Mouse (Mus musculus): ENCODE measurements around the gene Trim65. TPM values are rescaled to one million over a fixed set of nuclear protein-coding genes. Genes with fewer than 3 reads are reported as not detected.

The Trim65 gene
- total RNA-seq, 2 experiments from 2014 or later: 8.2 to 20.5 TPM

DNA sequence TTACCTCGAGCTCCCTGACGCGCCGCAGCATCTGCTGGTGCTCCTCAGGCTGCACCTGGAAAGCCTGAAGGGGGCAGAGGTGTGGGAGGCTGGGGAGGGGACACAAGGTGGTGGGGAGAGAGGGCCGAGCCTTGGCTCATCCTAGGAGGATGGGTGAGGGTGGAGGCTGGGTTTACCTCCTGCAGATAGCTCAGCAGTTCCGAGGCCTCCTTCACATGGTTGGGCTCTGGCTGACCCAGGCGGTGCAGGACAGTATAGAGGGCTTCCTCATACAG lies 54.7 kb downstream of the Trim65 start:
- ATAC-seq (replicated peaks; ENCODE audit: low FRiP score, low TSS enrichment, poor library complexity, severe bottlenecking): no peak

- ATAC-seq (replicated peaks; ENCODE audit: low FRiP score, low TSS enrichment, poor library complexity, severe bottlenecking): peak; percentile 40
Observed at GRCm38 (mm10) chr11:116075539-116076265, 55.2 kb downstream of the Trim65 start.

- ATAC-seq (replicated peaks; ENCODE audit: low FRiP score, low TSS enrichment, poor library complexity, severe bottlenecking): no peak
Observed at GRCm38 (mm10) chr11:116074436-116074991, 56.4 kb downstream of the Trim65 start.

DNA sequence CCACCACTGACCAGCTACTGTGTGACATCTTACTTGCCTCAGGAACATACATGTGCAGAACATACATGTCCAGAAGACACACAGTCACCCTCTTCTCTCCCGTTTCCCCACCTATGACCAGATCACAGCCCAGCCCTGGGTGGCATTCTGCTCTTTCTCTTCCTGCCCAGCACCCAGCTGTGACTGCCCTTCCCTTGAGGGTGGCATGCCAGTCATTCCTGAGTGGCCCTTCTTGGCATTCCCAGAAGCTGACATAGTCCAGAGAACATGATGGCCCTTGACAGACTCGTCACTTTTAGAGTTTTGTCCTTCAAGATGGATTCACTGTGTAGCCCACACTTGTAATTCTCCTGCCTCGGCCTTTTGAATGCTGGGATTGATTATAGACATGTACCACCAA lies 58.3 kb downstream of the Trim65 start:
- ATAC-seq (replicated peaks; ENCODE audit: low FRiP score, low TSS enrichment, poor library complexity, severe bottlenecking): no peak

Other genes starting within 250 kb of the Trim65 start
- gene Smim5, start 231.2 kb downstream of the Trim65 start, total RNA-seq (2014; fragmentation: Nextera tagmentation): 40.3 and 83.8 TPM in 2 replicates
- 24.6 and 29.4 TPM in 2 replicates for gene Smim5, start 231.2 kb downstream of the Trim65 start, total RNA-seq (2017)
- gene Smim6, start 219.1 kb downstream of the Trim65 start, total RNA-seq (2014; fragmentation: Nextera tagmentation): 2.0 and 5.2 TPM in 2 replicates
- gene Smim6, start 219.1 kb downstream of the Trim65 start, total RNA-seq (2017): not detected in 2 replicates
- gene Sap30bp, start 197.8 kb downstream of the Trim65 start, total RNA-seq (2014; fragmentation: Nextera tagmentation): 20.8 and 33.2 TPM in 2 replicates
- 251 and 314 TPM in 2 replicates for gene Sap30bp, start 197.8 kb downstream of the Trim65 start, total RNA-seq (2017)
- gene Recql5, start 197.7 kb downstream of the Trim65 start, total RNA-seq (2014; fragmentation: Nextera tagmentation): 19.7 and 22.7 TPM in 2 replicates
- gene Recql5, start 197.7 kb downstream of the Trim65 start, total RNA-seq (2017): 17.0 and 21.0 TPM in 2 replicates
- 0.07 and 0.37 TPM in 2 replicates for gene Itgb4, start 156.4 kb downstream of the Trim65 start, total RNA-seq (2014; fragmentation: Nextera tagmentation)
- gene Itgb4, start 156.4 kb downstream of the Trim65 start, total RNA-seq (2017): 0.65 TPM in 1 of 2 replicates, not detected in the other
- 31.7 and 35.1 TPM in 2 replicates for gene Galk1, start 118.4 kb downstream of the Trim65 start, total RNA-seq (2014; fragmentation: Nextera tagmentation)
- gene Galk1, start 118.4 kb downstream of the Trim65 start, total RNA-seq (2017): 29.7 and 39.5 TPM in 2 replicates
- gene H3f3b, start 103.2 kb downstream of the Trim65 start, total RNA-seq (2014; fragmentation: Nextera tagmentation): 594 and 607 TPM in 2 replicates
- 709 and 905 TPM in 2 replicates for gene H3f3b, start 103.2 kb downstream of the Trim65 start, total RNA-seq (2017)
- 27.0 and 53.0 TPM in 2 replicates for gene Unk, start 100.8 kb downstream of the Trim65 start, total RNA-seq (2014; fragmentation: Nextera tagmentation)
- gene Unk, start 100.8 kb downstream of the Trim65 start, total RNA-seq (2017): 11.0 and 12.0 TPM in 2 replicates
- 47.1 and 58.7 TPM in 2 replicates for gene Unc13d, start 53.2 kb downstream of the Trim65 start, total RNA-seq (2014; fragmentation: Nextera tagmentation)
- gene Unc13d, start 53.2 kb downstream of the Trim65 start, total RNA-seq (2017): 24.8 and 36.3 TPM in 2 replicates
- gene Wbp2, start 44.1 kb downstream of the Trim65 start, total RNA-seq (2014; fragmentation: Nextera tagmentation): 57.6 and 94.8 TPM in 2 replicates
- gene Wbp2, start 44.1 kb downstream of the Trim65 start, total RNA-seq (2017): 21.2 and 23.9 TPM in 2 replicates
- 8.7 and 12.2 TPM in 2 replicates for gene Trim47, start 3.9 kb downstream of the Trim65 start, total RNA-seq (2014; fragmentation: Nextera tagmentation)
- 2.3 and 6.5 TPM in 2 replicates for gene Trim47, start 3.9 kb downstream of the Trim65 start, total RNA-seq (2017)
- 79.8 and 89.1 TPM in 2 replicates for gene Mrpl38, start 7.7 kb upstream of the Trim65 start, total RNA-seq (2014; fragmentation: Nextera tagmentation)
- gene Mrpl38, start 7.7 kb upstream of the Trim65 start, total RNA-seq (2017): 39.6 and 49.6 TPM in 2 replicates
- 27.2 and 30.0 TPM in 2 replicates for gene Fbf1, start 37.0 kb upstream of the Trim65 start, total RNA-seq (2014; fragmentation: Nextera tagmentation)
- gene Fbf1, start 37.0 kb upstream of the Trim65 start, total RNA-seq (2017): 21.6 and 32.0 TPM in 2 replicates
- gene Ten1, start 67.7 kb upstream of the Trim65 start, total RNA-seq (2014; fragmentation: Nextera tagmentation): 82.7 and 85.5 TPM in 2 replicates
- 28.1 and 28.8 TPM in 2 replicates for gene Ten1, start 67.7 kb upstream of the Trim65 start, total RNA-seq (2017)
- gene Acox1, start 67.9 kb upstream of the Trim65 start, total RNA-seq (2014; fragmentation: Nextera tagmentation): 18.2 and 21.3 TPM in 2 replicates
- 19.9 and 27.1 TPM in 2 replicates for gene Acox1, start 67.9 kb upstream of the Trim65 start, total RNA-seq (2017)
- gene Evpl, start 106.9 kb upstream of the Trim65 start, total RNA-seq (2014; fragmentation: Nextera tagmentation): 0.32 TPM in 1 of 2 replicates, not detected in the other
- 0.69 and 0.80 TPM in 2 replicates for gene Evpl, start 106.9 kb upstream of the Trim65 start, total RNA-seq (2017)
- 68.2 and 80.6 TPM in 2 replicates for gene Srp68, start 143.1 kb upstream of the Trim65 start, total RNA-seq (2014; fragmentation: Nextera tagmentation)
- gene Srp68, start 143.1 kb upstream of the Trim65 start, total RNA-seq (2017): 43.9 and 64.9 TPM in 2 replicates
- gene Galr2, start 149.8 kb upstream of the Trim65 start, total RNA-seq (2014; fragmentation: Nextera tagmentation): not detected in 2 replicates
- not detected in 2 replicates for gene Galr2, start 149.8 kb upstream of the Trim65 start, total RNA-seq (2017)
- gene Exoc7, start 176.1 kb upstream of the Trim65 start, total RNA-seq (2014; fragmentation: Nextera tagmentation): 52.5 and 57.0 TPM in 2 replicates
- 17.3 and 25.5 TPM in 2 replicates for gene Exoc7, start 176.1 kb upstream of the Trim65 start, total RNA-seq (2017)
- 0.26 TPM in 1 of 2 replicates, not detected in the other for gene Foxj1, start 204.3 kb upstream of the Trim65 start, total RNA-seq (2014; fragmentation: Nextera tagmentation)
- gene Foxj1, start 204.3 kb upstream of the Trim65 start, total RNA-seq (2017): not detected in 2 replicates